Mouse (Mus musculus): ENCODE measurements around the gene Kif6. TPM values are rescaled to one million over a fixed set of nuclear protein-coding genes. Genes with fewer than 3 reads are reported as not detected.

Kif6 gene
- 0.30 TPM for polyA plus RNA-seq (2015; fragmentation: Illumina TruSeq; extraction: RNeasy Lipid Tissue Mini Kit (QIAGEN cat#74804); ENCODE audit: insufficient read depth, low replicate concordance)

DNA sequence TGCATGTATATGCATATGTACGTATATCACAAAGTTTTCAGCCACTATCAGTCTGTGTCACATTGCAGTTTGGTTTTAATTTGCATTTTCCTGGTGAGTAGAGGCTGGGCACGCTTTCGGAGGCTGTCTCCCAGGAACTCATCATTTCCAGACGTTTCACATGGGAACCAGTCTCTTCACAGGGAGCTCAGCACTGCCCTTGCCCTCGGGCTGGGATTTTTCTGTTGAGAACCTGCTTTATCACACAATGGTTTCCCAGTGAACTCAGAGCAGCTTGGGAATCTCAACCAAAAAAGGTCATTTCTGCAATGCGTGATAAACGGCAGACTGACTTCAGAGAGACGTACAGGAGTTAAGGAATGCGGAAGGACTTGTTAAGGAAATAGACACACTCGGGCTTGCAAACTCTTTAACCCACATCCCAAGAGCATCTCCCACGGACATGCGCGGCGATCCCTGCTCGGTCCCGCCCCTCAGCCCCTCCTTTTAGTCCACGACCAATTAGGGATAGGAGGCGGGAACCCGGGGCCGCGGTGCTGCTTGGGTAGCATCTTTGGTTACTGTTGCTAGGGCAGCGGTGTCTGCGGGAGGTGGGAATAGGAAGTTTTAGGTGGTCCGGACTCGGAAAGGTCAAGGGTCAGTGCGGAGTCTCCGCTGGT is at the start of gene Kif6:
Kif6 (plus strand) TSS at position 560 of the 659 bp plus-strand sequence.

Other genes with a start within 250 kb of the Kif6 start
- gene Mocs1, start 186.8 kb upstream of the Kif6 start, polyA plus RNA-seq (2015; fragmentation: Illumina TruSeq; extraction: RNeasy Lipid Tissue Mini Kit (QIAGEN cat#74804); ENCODE audit: insufficient read depth, low replicate concordance): 5.6 TPM
- gene Daam2, start 50.8 kb upstream of the Kif6 start, polyA plus RNA-seq (2015; fragmentation: Illumina TruSeq; extraction: RNeasy Lipid Tissue Mini Kit (QIAGEN cat#74804); ENCODE audit: insufficient read depth, low replicate concordance): 4.7 TPM